Mouse (Mus musculus): ENCODE data around the gene Slco3a1.
"Not testable (repeated sequence)": the region's sequence is repeated elsewhere in the genome, so short reads cannot be mapped to it uniquely, and the experiment has no call there.

- TF ChIP-seq CTCF, EP300 (IDR thresholded peaks at IDR 0.05; ENCODE audit: low read depth): not testable (repeated sequence)
These were observed 146.7 kb downstream of the Slco3a1 start for GRCm38 (mm10) chr7:74407851-74408250.
